Mouse (Mus musculus): ENCODE results near the gene Gm42791. TPM values are rescaled to one million over a fixed set of nuclear protein-coding genes. Genes with fewer than 3 reads are reported as not detected.

Gm42791 gene
- polyA plus RNA-seq, 1 experiment from 2014 or later: 8.6 TPM

Other genes starting within 250 kb of the Gm42791 start
- gene Katnal1, start 65.8 kb downstream of the Gm42791 start, polyA plus RNA-seq (2015; fragmentation: Nextera tagmentation; extraction: Ambion mirVana): 33.4 and 42.7 TPM in 2 replicates
- gene Uspl1, start 189.2 kb upstream of the Gm42791 start, polyA plus RNA-seq (2015; fragmentation: Nextera tagmentation; extraction: Ambion mirVana): 54.3 and 56.1 TPM in 2 replicates
- 690 and 713 TPM in 2 replicates for gene Hmgb1, start 189.3 kb upstream of the Gm42791 start, polyA plus RNA-seq (2015; fragmentation: Nextera tagmentation; extraction: Ambion mirVana)

Measured in midbrain, embryonic 15.5 days (tissue).